Mouse (Mus musculus) limb, embryonic 11.5 days (tissue): ENCODE data around the gene Abcc2. TPM values are rescaled to one million over a fixed set of nuclear protein-coding genes. Genes with fewer than 3 reads are reported as not detected.

Experiments used
- ATAC-seq: fragments of 200-750 bp; cut with Nextera tagmentation; 2 replicates; pipeline ENCODE4 v1.8.0; 2017; ENCODE audit warnings: low read depth; ENCODE audit not compliant: insufficient number of reproducible peaks, low FRiP score, low TSS enrichment
- DNase-seq: peaks from one replicate; pipeline ENCODE4 v3.0.0-alpha.2; 2015; ENCODE audit warnings: low spot score
- H3K27ac ChIP-seq: fragments of 300-500 bp; sonication (generic); replicated peaks from 2 replicates; pipeline ENCODE4 v1.5.1; 2014; ENCODE audit warnings: low read depth, mild to moderate bottlenecking, low read length
- H3K27me3 ChIP-seq: fragments of 300-500 bp; sonication (generic); 2 replicates; pipeline ENCODE4 v1.6.1; 2014; ENCODE audit warnings: mild to moderate bottlenecking, low read length, mixed read lengths; ENCODE audit not compliant: control insufficient read depth, insufficient read depth
- H3K36me3 ChIP-seq: fragments of 300-500 bp; sonication (generic); 2 replicates; pipeline ENCODE4 v1.6.1; 2014; ENCODE audit warnings: mild to moderate bottlenecking, low read length, moderate library complexity, mixed read lengths; ENCODE audit not compliant: control insufficient read depth, insufficient read depth
- H3K4me1 ChIP-seq: fragments of 300-500 bp; sonication (generic); 2 replicates; pipeline ENCODE4 v1.6.1; 2014; ENCODE audit warnings: low read length, mixed read lengths; ENCODE audit not compliant: control insufficient read depth, insufficient read depth
- H3K4me2 ChIP-seq: fragments of 300-500 bp; sonication (generic); 2 replicates; pipeline ENCODE4 v1.6.1; 2014; ENCODE audit warnings: low read depth, mild to moderate bottlenecking, moderate library complexity; ENCODE audit not compliant: severe bottlenecking
- H3K4me3 ChIP-seq: fragments of 300-500 bp; sonication (generic); 2 replicates; pipeline ENCODE4 v1.5.1; 2014; ENCODE audit warnings: low read depth, low read length
- H3K9ac ChIP-seq: fragments of 300-500 bp; sonication (generic); 2 replicates; pipeline ENCODE4 v1.6.1; 2014; ENCODE audit warnings: mild to moderate bottlenecking, low read length
- H3K9me3 ChIP-seq: fragments of 300-500 bp; sonication (generic); 2 replicates; pipeline ENCODE4 v1.6.1; 2016; ENCODE audit warnings: low read length; ENCODE audit not compliant: control insufficient read depth
- WGBS: fragments of 180-500 bp; shearing (Covaris S2); extraction: QIAGEN DNeasy Blood & Tissue Kit; methylation state at CpG from one replicate; pipeline ENCODE4 v1.1.7; 2014; 5-methylcytosine and 5-hydroxymethylcytosine counted together
- polyA plus RNA-seq: library from polyadenylated mRNA; unstranded; fragments of >200 nt; fragmentation: Nextera tagmentation; extraction: Ambion mirVana; gene quantifications from 2 replicates; pipeline ENCODE4 v1.2.1, GENCODE M21; 2014

Abcc2 gene
- polyA plus RNA-seq, 1 experiment from 2014 or later: 0.05 TPM

GRCm38 (mm10) chr19:43789817-43790216 is 7.8 kb downstream of the Abcc2 start:
- no peaks in the 10 kb centered on the region for H3K27me3 ChIP-seq
- H3K27ac ChIP-seq: no peak overlapping the region
- H3K9ac ChIP-seq: no peak overlapping the region
- H3K4me1 ChIP-seq: no peaks in the 10 kb centered on the region
- no peak overlapping the region for H3K4me3 ChIP-seq
- DNase-seq (no peak), ATAC-seq (no peak)
- H3K36me3 ChIP-seq: no peaks in the 10 kb centered on the region
- no peak overlapping the region for H3K4me2 ChIP-seq
- H3K9me3 ChIP-seq: no peaks in the 10 kb centered on the region
- 92% methylated on average over 7 of the region's 7 CpGs for WGBS

- no peaks in the 10 kb centered on the region for H3K27me3 ChIP-seq
- H3K27ac ChIP-seq: no peak overlapping the region
- DNase-seq (no peak), ATAC-seq (no peak)
- H3K4me1 ChIP-seq: no peaks in the 10 kb centered on the region
- 92% methylated on average over 4 of the region's 4 CpGs for WGBS
- no peaks in the 10 kb centered on the region for H3K36me3 ChIP-seq
- no peaks in the 10 kb centered on the region for H3K9me3 ChIP-seq
- no peak overlapping the region for H3K4me2 ChIP-seq
- H3K9ac ChIP-seq: no peak overlapping the region
- H3K4me3 ChIP-seq: no peak overlapping the region
Observed at GRCm38 (mm10) chr19:43792537-43792936, 10.5 kb downstream of the Abcc2 start.

- Histone ChIP-seq H3K36me3 (no peaks in the 10 kb centered on the region), H3K27ac (no peak overlapping the region), H3K9me3 (no peaks in the 10 kb centered on the region), H3K4me3 (no peak overlapping the region), H3K9ac (no peak overlapping the region), H3K4me1 (no peaks in the 10 kb centered on the region), H3K27me3 (no peaks in the 10 kb centered on the region), H3K4me2 (no peak overlapping the region)
- DNase-seq (no peak), ATAC-seq (no peak)
- WGBS: 100% methylated on average over 1 of the region's 1 CpGs
Observed at GRCm38 (mm10) chr19:43793951-43794350, 12.0 kb downstream of the Abcc2 start.

GRCm38 (mm10) chr19:43795511-43795910 is 13.5 kb downstream of the Abcc2 start:
- Histone ChIP-seq H3K4me1 (no peaks in the 10 kb centered on the region), H3K4me2 (no peak overlapping the region), H3K27me3 (no peaks in the 10 kb centered on the region), H3K36me3 (no peaks in the 10 kb centered on the region), H3K27ac (no peak overlapping the region), H3K4me3 (no peak overlapping the region), H3K9ac (no peak overlapping the region), H3K9me3 (no peaks in the 10 kb centered on the region)
- DNase-seq (no peak), ATAC-seq (no peak)
- WGBS: 90% methylated on average over 8 of the region's 8 CpGs

GRCm38 (mm10) chr19:43797216-43797615 is 15.2 kb downstream of the Abcc2 start:
- Histone ChIP-seq H3K36me3 (no peaks in the 10 kb centered on the region), H3K4me2 (no peak overlapping the region), H3K4me1 (no peaks in the 10 kb centered on the region), H3K4me3 (no peak overlapping the region), H3K9me3 (no peaks in the 10 kb centered on the region), H3K27ac (no peak overlapping the region), H3K27me3 (no peaks in the 10 kb centered on the region), H3K9ac (no peak overlapping the region)
- no peak for DNase-seq
- WGBS: 82% methylated on average over 5 of the region's 5 CpGs
- no peak for ATAC-seq

- no peaks in the 10 kb centered on the region for H3K9me3 ChIP-seq
- H3K4me3 ChIP-seq: no peak overlapping the region
- H3K27me3 ChIP-seq: no peaks in the 10 kb centered on the region
- H3K9ac ChIP-seq: no peak overlapping the region
- H3K4me1 ChIP-seq: no peaks in the 10 kb centered on the region
- no peak overlapping the region for H3K4me2 ChIP-seq
- DNase-seq: no peak
- no peak for ATAC-seq
- 79% methylated on average over 9 of the region's 9 CpGs for WGBS
- no peak overlapping the region for H3K27ac ChIP-seq
- H3K36me3 ChIP-seq: no peaks in the 10 kb centered on the region
Observed at GRCm38 (mm10) chr19:43801427-43802051, 19.5 kb downstream of the Abcc2 start.

GRCm38 (mm10) chr19:43803866-43804265 is 21.9 kb downstream of the Abcc2 start:
- H3K4me1 ChIP-seq: no peaks in the 10 kb centered on the region
- ATAC-seq (no peak), DNase-seq (no peak)
- H3K4me3 ChIP-seq: no peak overlapping the region
- H3K36me3 ChIP-seq: no peaks in the 10 kb centered on the region
- H3K9ac ChIP-seq: no peak overlapping the region
- no peak overlapping the region for H3K27ac ChIP-seq
- WGBS: 93% methylated on average over 10 of the region's 10 CpGs
- no peaks in the 10 kb centered on the region for H3K9me3 ChIP-seq
- no peaks in the 10 kb centered on the region for H3K27me3 ChIP-seq
- H3K4me2 ChIP-seq: no peak overlapping the region

- no peaks in the 10 kb centered on the region for H3K9me3 ChIP-seq
- H3K27me3 ChIP-seq: no peaks in the 10 kb centered on the region
- WGBS: 31% methylated on average over 4 of the region's 4 CpGs
- DNase-seq (no peak), ATAC-seq (no peak)
- no peak overlapping the region for H3K4me3 ChIP-seq
- H3K4me1 ChIP-seq: no peaks in the 10 kb centered on the region
- no peak overlapping the region for H3K27ac ChIP-seq
- H3K9ac ChIP-seq: no peak overlapping the region
- no peaks in the 10 kb centered on the region for H3K36me3 ChIP-seq
- H3K4me2 ChIP-seq: no peak overlapping the region
Observed at GRCm38 (mm10) chr19:43809331-43809730, 27.3 kb downstream of the Abcc2 start.

GRCm38 (mm10) chr19:43811419-43811818 is 29.4 kb downstream of the Abcc2 start:
- H3K9ac ChIP-seq: no peak overlapping the region
- no peaks in the 10 kb centered on the region for H3K9me3 ChIP-seq
- H3K27me3 ChIP-seq: no peaks in the 10 kb centered on the region
- H3K4me2 ChIP-seq: no peak overlapping the region
- H3K36me3 ChIP-seq: no peaks in the 10 kb centered on the region
- H3K4me3 ChIP-seq: no peak overlapping the region
- WGBS: 95% methylated on average over 4 of the region's 4 CpGs
- ATAC-seq: no peak
- no peaks in the 10 kb centered on the region for H3K4me1 ChIP-seq
- no peak for DNase-seq
- no peak overlapping the region for H3K27ac ChIP-seq
